Mouse (Mus musculus) common myeloid progenitor, adult 5-6 weeks (primary cell): ENCODE measurements around the gene Spata33. TPM values are rescaled to one million over a fixed set of nuclear protein-coding genes. Genes with fewer than 3 reads are reported as not detected.
"Not testable (repeated sequence)": the region's sequence is repeated elsewhere in the genome, so short reads cannot be mapped to it uniquely, and the experiment has no call there.

Source experiments
- ATAC-seq: replicated peaks from 2 replicates; pipeline ENCODE4 v1.8.0; 2016; ENCODE audit warnings: low read depth, mild to moderate bottlenecking, moderate TSS enrichment, inconsistent platforms; ENCODE audit not compliant: poor library complexity, severe bottlenecking
- total RNA-seq: library from RNA; stranded (forward); fragments of 200-1000, 187-1606 nt; gene quantifications from 2 replicates; pipeline ENCODE4 v1.2.3, GENCODE M21; 2017

Gene Spata33
- total RNA-seq, 1 experiment from 2014 or later: 0.59 TPM

DNA sequence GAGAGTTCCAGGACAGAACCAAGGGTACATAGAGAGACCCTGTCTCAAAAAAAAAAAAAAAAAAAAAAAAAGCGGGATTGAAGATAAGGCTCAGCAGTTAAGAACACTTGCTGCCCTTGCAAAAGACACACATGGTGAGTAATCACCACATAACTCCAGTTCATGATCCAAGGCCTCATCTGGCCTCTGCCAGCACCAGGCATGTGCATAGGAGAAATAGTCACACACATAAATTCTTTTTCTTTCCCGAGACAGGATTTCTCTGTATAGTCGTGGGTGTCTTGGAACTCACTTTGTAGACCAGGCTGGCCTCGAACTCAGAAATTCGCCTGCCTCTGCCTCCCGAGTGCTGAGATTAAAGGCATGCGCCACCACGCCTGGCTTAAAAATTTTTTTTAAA, 45.0 kb downstream of the Spata33 start:
- ATAC-seq: not testable (repeated sequence)

DNA sequence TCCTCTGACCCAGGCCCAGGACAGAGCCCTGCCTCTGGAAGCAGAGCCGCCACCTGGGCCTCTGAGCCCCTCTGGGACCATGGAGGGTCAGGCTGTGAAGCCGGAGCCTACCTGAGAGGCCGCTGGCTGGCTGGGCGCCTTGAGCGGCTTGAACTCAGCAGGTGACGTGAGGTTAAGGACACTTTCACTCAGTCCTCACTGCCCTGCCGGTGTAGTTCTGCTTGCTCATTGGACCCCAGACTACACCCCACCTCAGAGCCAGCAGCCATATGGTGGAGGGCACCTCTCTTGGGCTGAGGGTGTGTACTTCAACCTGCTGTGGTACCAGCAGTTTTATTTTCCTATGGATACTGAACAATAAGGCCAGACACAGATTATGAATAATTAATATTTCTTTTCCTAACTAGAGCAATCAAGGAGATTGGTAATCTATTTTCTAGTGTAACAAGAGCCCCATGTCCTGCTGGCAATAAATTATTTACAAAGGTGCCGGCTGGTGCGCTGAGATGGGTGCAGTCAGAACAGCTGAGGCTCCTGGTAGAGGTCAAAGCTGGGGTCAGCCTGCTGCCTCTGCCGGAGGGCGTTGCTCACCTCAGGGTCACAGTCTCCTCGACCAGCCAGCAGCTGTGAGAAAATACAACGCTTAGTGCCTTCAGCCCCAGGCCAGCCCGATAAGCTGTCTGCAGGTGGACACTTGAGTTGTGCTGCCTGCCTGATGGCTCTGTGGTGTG, 55.5 kb downstream of the Spata33 start:
- no peak for ATAC-seq

DNA sequence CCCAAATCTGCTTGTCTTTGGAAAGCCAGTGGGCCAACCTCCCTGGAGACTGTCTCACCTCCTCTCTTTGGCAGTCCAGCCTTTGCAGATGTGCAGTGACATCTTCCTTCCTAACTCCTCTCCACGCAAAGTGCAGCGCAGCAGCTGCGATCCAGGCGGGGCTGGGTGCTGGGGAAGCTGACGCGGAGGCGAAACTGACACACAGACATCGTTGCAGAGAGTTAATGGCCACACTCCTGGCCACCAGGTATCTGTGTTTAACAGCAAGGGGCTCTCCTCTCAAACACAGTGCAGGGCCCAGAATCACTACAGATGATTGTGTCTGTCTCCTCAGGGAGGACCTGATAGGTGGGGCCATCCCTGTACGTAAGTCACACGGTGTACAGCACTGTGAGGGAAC, 58.5 kb downstream of the Spata33 start:
- ATAC-seq: no peak

Other genes starting within 250 kb of the Spata33 start
- 82.3 and 90.9 TPM in 2 replicates for gene Ankrd11, start 170.6 kb upstream of the Spata33 start, total RNA-seq
- 50.3 and 51.8 TPM in 2 replicates for gene Spg7, start 149.9 kb upstream of the Spata33 start, total RNA-seq
- gene Rpl13, start 110.5 kb upstream of the Spata33 start, total RNA-seq: 3,285 and 3,463 TPM in 2 replicates
- 0.14 and 1.4 TPM in 2 replicates for gene Cpne7, start 95.5 kb upstream of the Spata33 start, total RNA-seq
- not detected in 2 replicates for gene Sult5a1, start 54.5 kb upstream of the Spata33 start, total RNA-seq
- not detected in 2 replicates for gene Dpep1, start 26.6 kb upstream of the Spata33 start, total RNA-seq
- 23.5 and 26.8 TPM in 2 replicates for gene Chmp1a, start 69 bp upstream of the Spata33 start, total RNA-seq
- 15.7 and 21.1 TPM in 2 replicates for gene Cdk10, start 12.0 kb downstream of the Spata33 start, total RNA-seq
- 1.8 and 3.8 TPM in 2 replicates for gene Spata2l, start 23.4 kb downstream of the Spata33 start, total RNA-seq
- 8.2 and 9.1 TPM in 2 replicates for gene Zfp276, start 41.4 kb downstream of the Spata33 start, total RNA-seq
- gene Vps9d1, start 41.5 kb downstream of the Spata33 start, total RNA-seq: 6.3 and 14.2 TPM in 2 replicates
- 23.1 and 43.3 TPM in 2 replicates for gene Fanca, start 105.7 kb downstream of the Spata33 start, total RNA-seq
- 2.9 TPM in 2 replicates for gene Spire2, start 119.9 kb downstream of the Spata33 start, total RNA-seq
- gene Tcf25, start 160.9 kb downstream of the Spata33 start, total RNA-seq: 105 and 176 TPM in 2 replicates
- gene Mc1r, start 194.3 kb downstream of the Spata33 start, total RNA-seq: not detected in 2 replicates
- gene Tubb3, start 198.6 kb downstream of the Spata33 start, total RNA-seq: 0.87 TPM in 1 of 2 replicates, not detected in the other
- gene Def8, start 210.7 kb downstream of the Spata33 start, total RNA-seq: 41.3 and 43.9 TPM in 2 replicates